Mouse (Mus musculus): ENCODE measurements around the gene Als2cr12.
"Not testable (repeated sequence)": the region's sequence is repeated elsewhere in the genome, so short reads cannot be mapped to it uniquely, and the experiment has no call there.

The Als2cr12 gene

GRCm38 (mm10) chr1:58695810-58696209 is at the start of gene Als2cr12:
Gene Als2cr12, minus strand, starts transcription at chr1:58695989.
- POLR2A ChIA-PET, CTCF ChIA-PET: not testable (repeated sequence)

GRCm38 (mm10) chr1:58744645-58745044 is 48.9 kb upstream of the Als2cr12 start:
- ChIA-PET CTCF (interaction anchor here in 2 of 4 experiments (0.5 to 0.7 kb wide), 2 partner anchors 51 to 1045 kb away, joined by 4 to 5 read pairs; no protein-coding TSS in a partner anchor), POLR2A (no interaction called here)

GRCm38 (mm10) chr1:58743252-58743651 is 47.5 kb upstream of the Als2cr12 start:
- CTCF ChIA-PET, result no interaction called here
- POLR2A ChIA-PET, result interaction anchor here in 1 of 4 experiments (0.6 kb wide), 1 partner anchor 925 kb away, joined by 3 read pairs; no protein-coding TSS in a partner anchor

GRCm38 (mm10) chr1:58742571-58743021 is 46.8 kb upstream of the Als2cr12 start:
- ChIA-PET CTCF (no interaction called here), POLR2A (interaction anchor here in 1 of 4 experiments (0.6 kb wide), 1 partner anchor 926 kb away, joined by 3 read pairs; no protein-coding TSS in a partner anchor)

GRCm38 (mm10) chr1:58739529-58739928 is 43.7 kb upstream of the Als2cr12 start:
- ChIA-PET POLR2A (interaction anchor here in 1 of 4 experiments (1.1 kb wide), 1 partner anchor 172 kb away, joined by 3 read pairs; no protein-coding TSS in a partner anchor), CTCF (interaction anchor here in 1 of 4 experiments (0.6 kb wide), 1 partner anchor 438 kb away, joined by 3 read pairs; no protein-coding TSS in a partner anchor)

GRCm38 (mm10) chr1:58736968-58737367 is 41.2 kb upstream of the Als2cr12 start:
- ChIA-PET CTCF (interaction anchor here in 1 of 4 experiments (1.0 kb wide), 1 partner anchor 10 kb away, joined by 3 read pairs; no protein-coding TSS in a partner anchor), POLR2A (interaction anchor here in 1 of 4 experiments (1.6 kb wide), 1 partner anchor 10 kb away, joined by 5 read pairs; no protein-coding TSS in a partner anchor)

- ChIA-PET CTCF (interaction anchor here in 2 of 4 experiments (1.0 to 1.3 kb wide), 2 partner anchors 11 kb away, joined by 3 to 4 read pairs; no protein-coding TSS in a partner anchor), POLR2A (interaction anchor here in 3 of 4 experiments (0.6 to 1.6 kb wide), 3 partner anchors 11 to 1659 kb away, joined by 3 to 7 read pairs (median 5); no protein-coding TSS in a partner anchor)
Observed at GRCm38 (mm10) chr1:58735962-58736361, 40.2 kb upstream of the Als2cr12 start.

- POLR2A ChIA-PET, result interaction anchor here in 1 of 4 experiments (0.9 kb wide), 1 partner anchor 22 kb away, joined by 3 read pairs; no protein-coding TSS in a partner anchor
Observed at GRCm38 (mm10) chr1:58734043-58734920, 38.5 kb upstream of the Als2cr12 start.

GRCm38 (mm10) chr1:58733636-58734035 is 37.8 kb upstream of the Als2cr12 start:
- CTCF ChIA-PET, result no interaction called here
- POLR2A ChIA-PET, result interaction anchor here in 1 of 4 experiments (0.9 kb wide), 1 partner anchor 21 kb away, joined by 3 read pairs; no protein-coding TSS in a partner anchor

More at GRCm38 (mm10) chr1:58734043-58734920, 38.5 kb upstream of the Als2cr12 start:
- CTCF ChIA-PET, result no interaction called here

- ChIA-PET CTCF (no interaction called here), POLR2A (no interaction called here)
Observed at GRCm38 (mm10) chr1:58728590-58728868, 32.7 kb upstream of the Als2cr12 start.

GRCm38 (mm10) chr1:58727747-58728589 is 32.2 kb upstream of the Als2cr12 start:
- ChIA-PET POLR2A (interaction anchor here in 1 of 4 experiments (0.7 kb wide), 1 partner anchor 181 kb away, joined by 3 read pairs; no protein-coding TSS in a partner anchor), CTCF (interaction anchor here in 1 of 4 experiments (0.6 kb wide), 1 partner anchor 1022 kb away, joined by 3 read pairs; no protein-coding TSS in a partner anchor)

- ChIA-PET POLR2A (interaction anchor here in 1 of 4 experiments (0.7 kb wide), 1 partner anchor 180 kb away, joined by 3 read pairs; no protein-coding TSS in a partner anchor), CTCF (interaction anchor here in 2 of 4 experiments (0.5 to 0.6 kb wide), 2 partner anchors 857 to 1022 kb away, joined by 3 to 4 read pairs; no protein-coding TSS in a partner anchor)
Observed at GRCm38 (mm10) chr1:58727019-58727746, 31.4 kb upstream of the Als2cr12 start.

GRCm38 (mm10) chr1:58725767-58726166 is 30.0 kb upstream of the Als2cr12 start:
- ChIA-PET CTCF (no interaction called here), POLR2A (no interaction called here)

- ChIA-PET POLR2A (interaction anchor here in 1 of 4 experiments (1.1 kb wide), 1 partner anchor 221 kb away, joined by 3 read pairs; the partner anchor contains the start of gene Orc2), CTCF (no interaction called here)
Observed at GRCm38 (mm10) chr1:58725095-58725494, 29.3 kb upstream of the Als2cr12 start.

- POLR2A ChIA-PET, result interaction anchor here (0.6 to 1.1 kb wide), 5 partner anchors 13 to 220 kb away, joined by 3 to 6 read pairs (median 3); partner anchors contain the start of genes Cflar (in 1 of the 4) and Orc2 (in 1 of the 4)
- CTCF ChIA-PET, result interaction anchor here in 1 of 4 experiments (0.6 kb wide), 1 partner anchor 676 kb away, joined by 6 read pairs; no protein-coding TSS in a partner anchor
Observed at GRCm38 (mm10) chr1:58724533-58724932, 28.7 kb upstream of the Als2cr12 start.

- POLR2A ChIA-PET, result interaction anchor here (0.6 to 1.2 kb wide), 6 partner anchors 12 to 300 kb away, joined by 3 to 6 read pairs (median 3); partner anchors contain the start of genes Cflar (in 1 of the 4), Clk1 (in 1 of the 4) and Orc2 (in 1 of the 4)
- CTCF ChIA-PET, result interaction anchor here in 2 of 4 experiments (0.6 to 1.5 kb wide), 2 partner anchors 23 to 676 kb away, joined by 3 to 6 read pairs; no protein-coding TSS in a partner anchor
Observed at GRCm38 (mm10) chr1:58723809-58724405, 28.1 kb upstream of the Als2cr12 start.

Data from embryonic stem cell, embryonic (primary cell).